Mouse (Mus musculus) frontal cortex, postnatal 36 days (tissue): Measurements from ENCODE around the gene Rrm2.
"Not testable (repeated sequence)": the region's sequence is repeated elsewhere in the genome, so short reads cannot be mapped to it uniquely, and the experiment has no call there.

ENCODE experiments used
- DNase-seq, 2 experiments: peaks; one replicate each; pipeline ENCODE4 v3.0.0; 2022; ENCODE audit warnings: low spot score in 2 of 2

Gene Rrm2

DNA sequence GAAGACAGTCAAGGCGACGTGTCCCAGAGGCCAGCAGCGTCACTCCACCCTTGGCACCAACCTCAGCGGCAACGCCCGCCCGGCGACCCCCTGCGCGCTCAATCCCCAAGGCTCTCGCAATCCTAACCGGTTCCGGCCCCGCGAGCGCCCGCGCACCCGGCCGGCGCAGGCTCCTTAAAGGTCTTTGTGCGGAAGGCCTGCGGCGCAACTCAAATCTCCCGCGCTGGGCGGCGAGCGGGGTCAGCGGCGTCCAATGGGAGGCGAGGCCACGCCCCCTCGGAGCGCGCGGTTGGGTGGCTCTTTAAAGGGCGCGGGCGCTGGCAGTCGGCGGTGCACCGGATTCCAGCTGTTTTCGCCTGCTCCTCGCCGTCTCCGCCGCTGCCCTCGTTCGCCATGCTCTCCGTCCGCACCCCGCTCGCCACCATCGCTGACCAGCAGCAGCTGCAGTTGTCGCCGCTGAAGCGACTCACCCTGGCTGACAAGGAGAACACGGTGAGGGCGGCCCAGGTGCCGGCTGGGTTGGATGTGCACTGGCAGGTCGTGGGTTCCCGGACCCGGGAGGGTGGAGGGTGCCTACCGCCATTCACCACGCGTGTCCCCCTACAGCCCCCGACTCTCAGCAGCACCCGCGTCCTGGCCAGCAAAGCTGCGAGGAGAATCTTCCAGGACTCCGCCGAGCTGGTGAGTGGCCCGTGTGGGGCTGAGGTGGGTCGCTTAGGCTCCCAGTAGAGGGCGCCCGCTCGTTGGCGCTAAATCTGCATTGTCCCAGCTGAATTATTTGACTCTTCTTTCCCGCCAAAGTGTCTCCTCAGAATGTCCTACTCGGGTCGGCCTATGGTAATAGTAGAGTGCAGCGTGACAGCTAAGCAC lies at the start of gene Rrm2:
Gene Rrm2, plus strand, starts transcription at position 288 of the 870 bp plus-strand sequence.
- DNase-seq, result peak; percentile 87 to 89

DNA sequence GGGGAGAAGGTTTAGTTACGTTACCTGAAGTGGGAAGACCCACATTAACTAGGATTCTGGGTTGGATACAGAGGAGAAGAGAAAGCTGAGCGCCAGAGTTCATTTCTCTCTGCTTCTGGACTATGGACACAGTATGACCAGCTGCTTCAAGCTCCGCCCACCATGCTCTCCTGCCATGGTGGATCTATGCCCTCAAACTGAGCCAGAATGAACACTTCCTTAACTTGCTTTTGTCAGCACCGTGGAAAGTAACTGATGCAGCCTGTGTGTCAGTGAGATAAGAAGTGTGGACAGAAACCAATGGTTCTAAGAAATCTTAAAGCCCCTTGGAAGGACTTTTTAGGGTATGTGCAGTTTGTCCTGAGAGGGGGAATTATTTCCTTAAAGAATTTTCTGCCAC lies 49.0 kb upstream of the Rrm2 start:
- no peak for DNase-seq

GRCm38 (mm10) chr12:24659923-24660322 lies 48.1 kb upstream of the Rrm2 start:
- DNase-seq, result no peak

DNA sequence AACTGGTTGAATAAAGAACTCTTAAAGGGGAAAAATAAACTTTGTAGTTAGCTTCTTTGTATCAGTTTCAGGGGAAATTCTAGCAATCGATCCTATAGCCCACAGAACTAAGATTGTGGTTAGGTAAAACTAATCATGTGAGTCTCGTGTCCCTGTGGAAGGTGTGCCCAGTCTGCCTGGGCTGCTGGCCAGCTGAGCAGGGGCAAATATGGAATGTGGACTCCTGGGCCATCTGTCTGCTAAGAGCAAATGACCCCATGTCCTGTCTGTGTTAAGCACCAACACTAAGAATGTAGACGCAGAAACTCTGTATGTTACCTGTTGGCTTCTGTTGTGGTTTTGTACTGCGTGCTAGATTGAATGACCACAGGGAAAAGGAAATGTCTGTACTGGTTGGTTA lies 46.9 kb upstream of the Rrm2 start:
- no peak for DNase-seq

DNA sequence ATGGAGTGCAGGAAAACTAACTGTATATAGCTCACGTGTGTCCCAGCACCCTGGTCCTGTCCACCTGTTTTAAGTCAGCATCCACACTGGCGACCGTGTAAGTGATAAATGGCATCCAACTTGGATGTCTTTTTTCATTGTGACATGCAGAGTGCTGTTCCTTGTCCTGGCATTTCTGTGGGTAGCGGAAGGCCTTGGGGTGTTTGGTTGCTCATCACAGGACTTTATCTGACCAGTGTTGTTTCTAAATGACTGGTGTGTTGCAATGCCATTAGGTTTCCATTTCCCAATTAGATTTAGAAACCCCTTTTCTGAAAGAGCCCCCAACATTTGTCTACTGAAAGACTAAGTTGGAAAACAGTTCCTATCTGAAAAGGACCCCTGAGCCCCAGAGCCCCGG lies 45.9 kb upstream of the Rrm2 start:
- DNase-seq, result no peak

DNA sequence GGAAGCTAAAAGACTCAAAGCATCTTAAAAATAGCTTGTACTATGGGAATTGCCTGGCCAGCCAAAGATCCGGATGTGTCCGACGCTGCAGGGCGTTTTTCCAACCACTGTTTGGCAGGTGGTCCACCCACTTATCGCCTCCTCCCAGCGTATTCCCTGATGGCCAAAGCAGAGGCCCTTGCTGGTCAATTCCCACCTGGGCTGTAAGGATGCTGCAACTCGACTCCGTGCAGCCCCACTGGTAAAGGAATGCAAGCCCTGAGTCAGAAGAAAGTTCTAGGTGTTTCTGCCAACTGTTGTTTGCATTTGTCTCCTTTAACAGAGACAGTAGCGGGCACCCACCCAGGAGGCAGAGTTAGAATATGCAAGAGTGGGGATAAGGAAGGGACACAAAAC lies 27.9 kb upstream of the Rrm2 start:
- peak; percentile 52 to 55 for DNase-seq

GRCm38 (mm10) chr12:24680492-24681285 lies 27.4 kb upstream of the Rrm2 start:
- DNase-seq, result no peak

GRCm38 (mm10) chr12:24681286-24682023 lies 26.6 kb upstream of the Rrm2 start, which contains the start of gene Cys1:
Cys1 (minus strand) TSS chr12:24681813.
- DNase-seq, result no peak

DNA sequence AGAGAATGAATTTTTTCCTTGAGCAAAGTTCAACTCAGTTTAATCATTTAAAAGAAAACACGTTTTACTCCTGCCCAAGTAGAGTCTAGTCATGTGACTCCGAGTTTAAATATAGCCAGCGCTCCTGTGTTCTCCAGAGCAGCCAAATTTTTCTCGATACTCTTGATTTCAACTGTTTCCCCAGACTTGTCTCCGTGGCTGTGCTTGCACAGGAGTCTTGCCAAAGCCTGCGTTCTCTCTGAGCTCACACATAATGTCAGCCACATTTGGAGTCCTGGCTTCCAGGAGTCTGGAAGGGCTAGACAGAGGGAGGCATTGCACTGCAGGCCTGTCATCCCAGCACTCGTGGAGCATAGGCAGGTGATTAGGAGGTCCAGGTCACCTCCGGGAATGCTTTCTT lies 25.5 kb upstream of the Rrm2 start:
- DNase-seq, result peak; percentile 46 to 65

DNA sequence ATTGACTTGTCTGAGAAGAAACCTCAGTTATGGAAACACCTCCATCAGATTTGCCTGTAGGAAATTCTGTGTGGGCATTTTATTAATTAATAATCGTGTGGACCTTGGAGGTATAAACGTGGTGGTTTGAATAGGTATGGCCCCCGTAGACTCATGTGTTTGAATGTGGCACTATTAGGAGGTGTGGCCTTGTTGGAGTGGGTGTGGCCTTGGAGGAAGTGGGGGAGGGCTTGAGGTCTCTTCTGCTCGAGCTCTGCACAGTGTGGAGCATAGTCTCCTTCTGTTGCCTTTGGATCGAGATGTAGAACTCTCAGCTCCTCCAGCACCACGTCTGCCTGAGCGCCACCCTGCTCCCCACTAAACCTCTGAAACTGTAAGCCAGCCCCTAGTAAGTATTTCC lies 24.6 kb upstream of the Rrm2 start:
- DNase-seq, result no peak

DNA sequence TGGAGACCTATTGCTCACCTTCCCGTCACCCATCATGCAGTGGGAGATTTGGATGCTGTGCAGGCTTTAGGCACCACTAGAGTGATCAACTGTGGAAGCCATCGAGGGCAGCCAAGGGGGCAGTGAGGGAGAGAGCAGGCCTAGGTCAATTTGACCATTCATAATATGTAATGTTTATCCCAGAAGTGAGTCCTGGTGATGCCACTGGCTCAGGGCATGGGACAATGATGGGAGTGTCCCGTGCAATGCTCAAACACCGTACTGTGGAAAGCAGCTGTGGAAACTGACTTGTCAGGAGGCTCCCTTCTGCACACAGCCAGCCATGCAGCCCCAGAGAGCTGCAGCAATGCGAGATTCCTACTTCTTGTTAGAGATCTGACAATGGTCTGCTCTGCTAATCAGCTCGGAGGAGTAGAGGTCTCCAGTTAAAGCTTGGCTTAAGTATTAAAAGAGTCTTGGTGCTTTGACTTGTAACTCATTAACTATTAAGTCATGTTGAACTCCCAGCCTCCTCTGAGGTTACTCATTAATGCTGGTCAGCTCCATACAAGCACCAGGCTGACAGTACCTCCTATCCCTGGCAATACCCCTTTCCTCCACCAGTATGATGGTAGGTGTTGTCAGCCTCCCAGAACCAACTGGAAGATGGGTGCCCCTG lies 21.9 kb upstream of the Rrm2 start:
- no peak for DNase-seq

GRCm38 (mm10) chr12:24686696-24687346 lies 21.2 kb upstream of the Rrm2 start:
- DNase-seq, result no peak

DNA sequence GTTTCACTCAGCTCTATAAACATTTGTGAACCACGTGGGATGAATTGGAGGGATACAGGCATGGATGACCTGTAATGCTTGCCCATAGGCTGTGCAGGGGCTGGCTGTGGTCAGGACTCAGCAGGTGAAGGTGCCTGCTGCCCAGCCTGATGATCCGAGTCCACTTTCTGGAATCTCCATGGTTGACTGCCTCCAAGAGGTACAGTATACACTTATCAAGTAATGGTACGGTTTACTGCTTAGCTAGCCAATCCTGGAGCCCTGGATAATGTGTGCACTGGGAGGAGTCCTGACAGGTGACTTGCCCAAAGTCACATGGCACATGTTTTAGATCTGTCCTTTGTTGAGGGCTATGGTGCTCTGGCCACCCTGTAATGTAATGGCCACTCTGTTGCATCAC lies 17.7 kb upstream of the Rrm2 start:
- DNase-seq, result no peak

DNA sequence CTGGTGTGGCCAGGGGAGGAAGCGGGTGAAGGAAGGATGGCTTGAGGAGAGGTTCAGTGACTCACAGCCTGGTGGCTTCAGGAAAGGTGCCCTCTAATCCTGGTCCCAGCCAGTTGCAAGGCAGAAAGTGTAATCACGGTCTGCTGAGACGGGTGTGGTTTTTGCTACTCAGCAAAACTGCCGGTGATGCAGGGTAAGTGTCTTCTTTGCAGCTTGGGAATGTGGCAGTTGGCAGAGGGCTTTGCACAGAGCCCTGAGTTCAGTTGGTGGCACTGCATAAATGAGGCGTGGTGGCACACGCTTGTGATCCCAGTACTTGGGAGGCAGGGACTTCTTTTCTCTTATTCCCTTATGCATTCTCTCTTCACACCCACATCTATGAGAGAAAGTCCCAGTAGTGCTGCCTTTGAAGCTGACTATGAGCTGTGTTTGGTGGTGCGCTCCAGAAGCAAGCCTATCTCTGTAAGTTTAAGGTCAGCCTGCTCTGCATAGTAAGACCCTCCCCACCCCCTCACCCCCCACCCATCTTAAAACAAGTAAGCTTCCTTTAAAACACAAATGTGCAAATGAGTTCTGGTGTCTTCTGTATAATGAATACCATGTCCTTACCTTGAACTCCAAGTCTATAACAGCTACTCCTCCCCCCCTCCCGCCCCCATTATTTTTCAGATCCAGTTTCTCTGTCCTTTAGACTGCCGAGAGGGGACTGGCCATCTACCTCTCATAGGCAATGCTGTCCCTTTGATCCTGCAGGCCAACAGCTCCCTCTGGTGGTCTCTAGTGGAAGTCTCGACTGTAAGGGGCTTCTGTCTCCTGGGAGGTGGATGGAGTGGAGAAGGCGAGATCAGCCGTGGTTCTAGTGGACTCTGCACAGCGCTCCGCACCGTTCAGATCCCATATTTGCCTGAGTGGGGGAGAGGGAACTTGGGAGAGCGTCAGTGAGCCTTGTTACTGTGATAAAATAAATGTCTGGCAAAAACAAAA lies 11.2 kb upstream of the Rrm2 start:
- peak; percentile 83 to 85 for DNase-seq

- no peak for DNase-seq
Observed at GRCm38 (mm10) chr12:24697484-24698204, 10.4 kb upstream of the Rrm2 start.

GRCm38 (mm10) chr12:24698514-24698913 lies 9.5 kb upstream of the Rrm2 start:
- no peak for DNase-seq

DNA sequence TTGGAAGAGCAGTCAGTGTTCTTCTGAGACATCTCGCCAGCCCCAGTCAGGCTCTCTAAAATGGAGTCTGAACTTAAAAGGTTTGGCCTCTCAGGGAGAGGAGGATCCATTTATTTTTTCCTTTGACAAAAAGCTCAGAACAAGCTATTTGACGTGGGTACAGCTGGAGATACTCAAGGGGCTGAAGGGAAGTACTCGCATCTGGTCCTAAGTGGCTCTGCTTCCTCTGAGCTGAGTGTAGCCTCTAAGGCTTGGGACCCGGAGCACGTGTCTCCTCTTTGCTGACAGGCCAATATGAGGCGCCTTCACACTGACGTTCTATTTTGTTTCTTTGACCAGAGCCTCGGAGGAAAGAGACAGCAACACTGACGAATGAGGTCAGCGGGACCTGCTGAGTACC lies 8.5 kb upstream of the Rrm2 start:
- DNase-seq, result no peak

GRCm38 (mm10) chr12:24701621-24702020 lies 6.4 kb upstream of the Rrm2 start:
- not testable (repeated sequence) for DNase-seq

DNA sequence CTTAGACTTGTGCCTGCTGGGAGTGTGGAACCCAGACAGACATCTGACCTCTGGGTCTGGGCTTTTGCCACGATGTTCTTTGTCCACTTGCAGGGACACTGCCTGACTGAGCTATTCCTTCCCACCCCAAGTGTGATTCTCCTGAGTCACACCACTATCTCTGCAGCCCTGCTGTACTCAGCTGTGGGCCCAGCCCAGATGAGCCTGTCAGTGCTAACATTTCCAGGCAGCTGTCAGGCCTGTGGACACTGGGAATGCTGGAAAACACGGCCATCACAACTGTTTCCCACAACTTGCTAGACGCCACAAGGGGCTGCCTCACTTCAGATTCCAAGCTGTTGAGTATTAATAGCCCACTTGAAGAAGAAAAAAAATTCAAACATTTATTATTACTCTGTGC lies 5.0 kb upstream of the Rrm2 start:
- DNase-seq, result no peak
